Mouse (Mus musculus): ENCODE measurements at regions not wholly inside any gene's neighbourhood (a gene's known extent, or its start where the extent isn't known, plus 50 kb on each side); places are given as distances from the start of the nearest gene placed in this dataset.

- TF ChIP-seq POLR2A (IDR thresholded peaks at IDR 0.05; ENCODE audit: borderline replicate concordance, extremely low read depth, insufficient read depth, insufficient read length, poor library complexity, severe bottlenecking): no peak
- no peak for TF ChIP-seq CTCF (IDR thresholded peaks at IDR 0.05; ENCODE audit: borderline replicate concordance, extremely low read depth, insufficient read depth, insufficient read length)
Measured at GRCm38 (mm10) chr9:122678001-122678696, 69.0 kb upstream of the Topaz1 start.
